Mouse (Mus musculus): ENCODE measurements around the gene Lcp1.

GRCm38 (mm10) chr14:75186858-75187415 lies 56.0 kb downstream of the Lcp1 start:
- no peak for TF ChIP-seq POLR2A (IDR thresholded peaks at IDR 0.05; ENCODE audit: extremely low read depth, insufficient read depth, low read length)
- TF ChIP-seq CTCF (IDR thresholded peaks at IDR 0.05; ENCODE audit: low read depth, low read length): no peak
